Mouse (Mus musculus): ENCODE measurements around the gene Il1rn. TPM values are rescaled to one million over a fixed set of nuclear protein-coding genes. Genes with fewer than 3 reads are reported as not detected.
A peak's percentile ranks its signal among the peaks of the same experiment; 100 is the strongest.

The Il1rn gene
- polyA plus RNA-seq (2012; rRNA removed), result 4.7 and 14.0 TPM in 2 replicates

- Histone ChIP-seq H3K4me3 (replicated peaks; ENCODE audit: extremely low read depth, low read depth, low read length) (no peak within 1 kb of the TSS), H3K4me1 (ENCODE audit: control insufficient read depth, insufficient read depth, low read length) (no peaks in the 10 kb centered on the region)
- TF ChIP-seq CTCF (IDR thresholded peaks at IDR 0.05; ENCODE audit: insufficient read depth, low read length) (no peak), POLR2A (IDR thresholded peaks at IDR 0.05; ENCODE audit: borderline replicate concordance, extremely low read depth, low read depth, low read length) (no peak)
- 73% methylated on average over 2 of the region's 2 CpGs for WGBS
- no peak for DNase-seq
These were observed at the start of gene Il1rn for GRCm38 (mm10) chr2:24336545-24336944. Gene Il1rn, plus strand, starts transcription at chr2:24336853.

DNA sequence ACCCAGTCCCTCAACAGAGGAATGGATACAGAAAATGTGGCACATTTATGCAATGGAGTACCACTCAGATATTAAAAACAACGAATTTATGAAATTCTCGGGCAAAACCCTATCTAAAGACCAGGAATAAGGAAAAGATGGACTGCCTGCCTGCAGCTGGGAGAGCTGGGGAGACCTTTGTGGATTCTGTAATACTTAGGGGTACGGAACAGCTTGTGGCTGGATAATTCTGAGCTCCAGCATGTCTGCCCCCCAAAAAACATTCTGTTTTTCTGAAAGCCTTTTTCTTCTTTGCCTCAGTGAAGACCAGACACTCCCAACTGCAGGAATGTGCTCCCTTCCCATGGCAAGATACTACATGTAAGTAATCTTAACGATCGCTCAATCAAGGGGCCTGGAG, 45.8 kb upstream of the Il1rn start, which contains the start of gene Il1f10:
Gene Il1f10, plus strand, starts transcription at position 301 of the 400 bp plus-strand sequence.
- TF ChIP-seq CTCF (IDR thresholded peaks at IDR 0.05; ENCODE audit: insufficient read depth, low read length), result no peak
- Histone ChIP-seq H3K4me3 (replicated peaks; ENCODE audit: extremely low read depth, low read depth, low read length) (no peak within 1 kb of the TSS), H3K4me1 (ENCODE audit: control insufficient read depth, insufficient read depth, low read length) (no peaks in the 10 kb centered on the region)
- DNase-seq, result no peak
- 76% methylated on average over 5 of the region's 5 CpGs for WGBS

- Histone ChIP-seq H3K4me1 (ENCODE audit: control insufficient read depth, insufficient read depth, low read length) (no peaks in the 10 kb centered on the region), H3K4me3 (replicated peaks; ENCODE audit: extremely low read depth, low read depth, low read length) (no peak overlapping the region)
- DNase-seq, result no peak
- TF ChIP-seq CTCF (IDR thresholded peaks at IDR 0.05; ENCODE audit: insufficient read depth, low read length) (no peak), POLR2A (IDR thresholded peaks at IDR 0.05; ENCODE audit: borderline replicate concordance, extremely low read depth, low read depth, low read length) (no peak)
- 22% methylated on average over 1 of the region's 1 CpGs for WGBS
These were observed 42.0 kb upstream of the Il1rn start for GRCm38 (mm10) chr2:24294616-24295015.

DNA sequence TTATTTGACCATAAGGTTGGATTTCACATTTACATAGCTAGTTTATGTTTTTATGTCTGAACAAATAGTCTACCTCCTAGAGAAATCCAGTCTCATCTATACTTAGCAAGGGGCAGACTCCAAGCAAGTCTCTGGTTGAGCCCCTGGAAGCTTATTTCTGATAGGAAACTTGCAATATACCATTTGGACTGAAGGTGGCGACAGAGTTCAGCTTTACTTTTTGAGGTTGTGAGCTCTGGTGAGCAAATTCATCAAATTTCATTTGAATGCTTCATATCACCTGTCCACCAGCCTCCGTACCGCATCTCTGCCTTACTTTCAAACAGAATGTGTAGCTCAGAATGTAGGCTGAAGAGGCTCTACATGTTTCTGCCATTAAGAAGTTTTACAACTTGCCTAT, 39.8 kb upstream of the Il1rn start:
- 3% methylated on average over 3 of the region's 3 CpGs for WGBS
- TF ChIP-seq CTCF (IDR thresholded peaks at IDR 0.05; ENCODE audit: insufficient read depth, low read length), result peak; percentile 29; the same call in 1 of the 2 replicates
- TF ChIP-seq POLR2A (IDR thresholded peaks at IDR 0.05; ENCODE audit: borderline replicate concordance, extremely low read depth, low read depth, low read length), result no peak
- no peak overlapping the region for H3K4me3 ChIP-seq (replicated peaks; ENCODE audit: extremely low read depth, low read depth, low read length)
- no peaks in the 10 kb centered on the region for H3K4me1 ChIP-seq (ENCODE audit: control insufficient read depth, insufficient read depth, low read length)
- no peak for DNase-seq

DNA sequence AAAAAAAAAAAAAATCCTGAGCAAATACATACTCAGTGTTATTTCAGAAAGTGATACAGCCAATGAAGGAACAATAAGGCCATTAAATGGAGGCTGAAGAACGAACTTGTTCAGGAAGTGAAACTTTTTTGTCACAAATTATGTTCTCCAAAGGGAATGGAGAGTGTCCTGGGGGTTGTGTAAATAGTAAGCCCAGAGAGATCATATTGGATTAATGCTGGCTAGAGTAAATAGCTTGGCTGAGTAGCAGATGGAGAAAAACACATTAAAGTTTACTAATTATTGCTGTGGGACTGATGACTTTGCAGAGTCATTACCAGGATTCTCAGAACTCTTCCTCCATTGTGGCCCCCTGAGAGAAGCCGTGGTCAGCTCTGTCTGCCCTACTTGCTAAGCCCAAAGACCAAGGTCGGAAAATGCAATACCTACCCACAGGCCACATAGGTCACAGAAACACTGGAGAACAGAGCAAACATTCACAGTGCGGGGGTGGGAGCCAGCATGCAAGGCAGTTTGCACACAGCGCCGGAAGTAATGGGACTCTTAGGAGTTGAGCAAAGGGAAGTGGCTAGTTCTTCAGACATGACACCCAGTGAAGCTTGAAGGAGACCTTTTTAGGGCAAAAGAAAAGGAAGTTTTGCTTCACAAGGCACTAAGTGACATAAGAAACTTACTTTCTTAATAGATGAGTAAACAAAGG, 25.2 kb upstream of the Il1rn start:
- DNase-seq, result peak; percentile 14
- 44% methylated on average over 6 of the region's 6 CpGs for WGBS
- TF ChIP-seq POLR2A (IDR thresholded peaks at IDR 0.05; ENCODE audit: borderline replicate concordance, extremely low read depth, low read depth, low read length), result no peak
- no peak for TF ChIP-seq CTCF (IDR thresholded peaks at IDR 0.05; ENCODE audit: insufficient read depth, low read length)
- no peak overlapping the region for H3K4me3 ChIP-seq (replicated peaks; ENCODE audit: extremely low read depth, low read depth, low read length)
- no peaks in the 10 kb centered on the region for H3K4me1 ChIP-seq (ENCODE audit: control insufficient read depth, insufficient read depth, low read length)

DNA sequence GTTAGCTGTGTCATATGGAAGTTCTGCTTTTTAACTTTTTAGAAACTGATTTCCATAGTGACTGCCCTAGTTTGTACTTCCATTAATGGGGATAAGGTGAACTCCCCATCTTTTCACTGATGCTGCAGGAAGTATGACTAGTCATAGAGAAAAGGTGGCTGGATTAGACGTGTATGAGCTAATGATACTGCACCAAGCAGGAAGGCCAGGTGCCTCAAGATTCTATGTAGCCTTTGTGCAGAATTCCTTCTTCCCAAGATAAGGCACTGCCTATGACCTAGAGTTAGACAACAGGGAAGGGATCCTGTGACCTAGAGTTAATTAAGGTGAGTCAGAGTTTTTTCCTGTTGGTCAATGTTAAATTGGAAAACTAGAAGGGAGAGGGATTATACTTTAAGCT, 19.7 kb upstream of the Il1rn start:
- TF ChIP-seq CTCF (IDR thresholded peaks at IDR 0.05; ENCODE audit: insufficient read depth, low read length) (no peak), POLR2A (IDR thresholded peaks at IDR 0.05; ENCODE audit: borderline replicate concordance, extremely low read depth, low read depth, low read length) (no peak)

GRCm38 (mm10) chr2:24317919-24318598, 18.6 kb upstream of the Il1rn start:
- no peak for TF ChIP-seq CTCF (IDR thresholded peaks at IDR 0.05; ENCODE audit: insufficient read depth, low read length)
- no peak for TF ChIP-seq POLR2A (IDR thresholded peaks at IDR 0.05; ENCODE audit: borderline replicate concordance, extremely low read depth, low read depth, low read length)
- 67% methylated on average over 4 of the region's 4 CpGs for WGBS
- no peak for DNase-seq
- no peak overlapping the region for H3K4me3 ChIP-seq (replicated peaks; ENCODE audit: extremely low read depth, low read depth, low read length)
- no peaks in the 10 kb centered on the region for H3K4me1 ChIP-seq (ENCODE audit: control insufficient read depth, insufficient read depth, low read length)

More for the DNA sequence above, 19.7 kb upstream of the Il1rn start:
- no peaks in the 10 kb centered on the region for H3K4me1 ChIP-seq (ENCODE audit: control insufficient read depth, insufficient read depth, low read length)
- no peak overlapping the region for H3K4me3 ChIP-seq (replicated peaks; ENCODE audit: extremely low read depth, low read depth, low read length)
- WGBS, result 69% methylated on average over 1 of the region's 1 CpGs
- DNase-seq, result no peak

DNA sequence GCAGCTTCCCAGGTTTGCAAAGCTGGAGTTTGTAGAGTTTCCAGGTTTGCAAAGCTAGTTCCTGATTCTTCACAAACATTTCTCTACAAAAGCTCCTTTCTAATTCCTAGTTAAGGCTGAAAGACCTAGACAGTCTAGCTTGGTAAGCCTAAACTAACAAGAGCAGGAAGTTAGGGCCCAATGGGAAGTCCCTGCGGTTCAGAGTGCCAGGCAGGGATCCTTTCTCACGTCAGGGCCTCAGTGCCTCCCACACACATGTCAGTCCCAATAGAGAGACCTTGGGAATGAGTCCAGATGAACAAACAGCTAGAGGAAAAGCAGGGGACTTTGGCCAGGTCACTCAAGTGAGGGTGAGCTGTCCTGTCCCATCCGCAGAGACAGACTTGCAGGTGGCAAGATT, 1.3 kb upstream of the Il1rn start:
- TF ChIP-seq CTCF (IDR thresholded peaks at IDR 0.05; ENCODE audit: insufficient read depth, low read length) (no peak), POLR2A (IDR thresholded peaks at IDR 0.05; ENCODE audit: borderline replicate concordance, extremely low read depth, low read depth, low read length) (no peak)
- DNase-seq, result no peak
- WGBS, result 42% methylated on average over 3 of the region's 3 CpGs
- Histone ChIP-seq H3K4me1 (ENCODE audit: control insufficient read depth, insufficient read depth, low read length) (no peaks in the 10 kb centered on the region), H3K4me3 (replicated peaks; ENCODE audit: extremely low read depth, low read depth, low read length) (no peak overlapping the region)

DNA sequence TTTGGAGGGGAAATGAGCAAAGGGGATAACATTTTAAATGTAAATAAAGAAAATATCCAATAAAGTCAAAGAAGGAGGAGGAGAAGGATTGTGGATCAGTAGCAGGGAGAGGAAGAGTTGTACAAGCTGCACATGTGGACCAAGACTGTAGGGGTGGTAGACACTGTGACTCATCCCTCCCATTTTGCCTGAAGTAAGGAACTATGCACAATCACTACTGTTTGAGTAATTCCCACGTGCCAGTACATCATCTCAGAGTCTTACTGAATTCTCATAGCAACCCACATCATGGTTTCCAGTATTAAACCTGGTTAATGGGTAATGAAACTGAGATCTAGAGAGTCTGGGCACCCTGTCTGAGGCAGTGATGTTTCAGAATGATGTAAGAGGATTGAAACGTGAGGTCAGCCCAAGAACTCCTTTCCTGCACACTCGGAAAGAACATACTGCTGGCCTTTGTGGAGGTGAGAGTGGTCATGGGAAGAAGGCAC, 4.8 kb downstream of the Il1rn start:
- Histone ChIP-seq H3K4me1 (ENCODE audit: control insufficient read depth, insufficient read depth, low read length) (no peaks in the 10 kb centered on the region), H3K4me3 (replicated peaks; ENCODE audit: extremely low read depth, low read depth, low read length) (no peak overlapping the region)
- TF ChIP-seq CTCF (IDR thresholded peaks at IDR 0.05; ENCODE audit: insufficient read depth, low read length) (no peak), POLR2A (IDR thresholded peaks at IDR 0.05; ENCODE audit: borderline replicate concordance, extremely low read depth, low read depth, low read length) (no peak)
- 56% methylated on average over 3 of the region's 3 CpGs for WGBS
- DNase-seq, result no peak

- WGBS, result 35% methylated on average over 4 of the region's 4 CpGs
- Histone ChIP-seq H3K4me1 (ENCODE audit: control insufficient read depth, insufficient read depth, low read length) (no peaks in the 10 kb centered on the region), H3K4me3 (replicated peaks; ENCODE audit: extremely low read depth, low read depth, low read length) (no peak overlapping the region)
- no peak for DNase-seq
- TF ChIP-seq POLR2A (IDR thresholded peaks at IDR 0.05; ENCODE audit: borderline replicate concordance, extremely low read depth, low read depth, low read length) (no peak), CTCF (IDR thresholded peaks at IDR 0.05; ENCODE audit: insufficient read depth, low read length) (no peak)
These were observed 8.0 kb downstream of the Il1rn start for GRCm38 (mm10) chr2:24344619-24345018.
